Mouse (Mus musculus) layer of hippocampus, postnatal 25 days (tissue): ENCODE measurements around the gene Tpra1. TPM values are rescaled to one million over a fixed set of nuclear protein-coding genes. Genes with fewer than 3 reads are reported as not detected.

ENCODE experiments used
- DNase-seq, 2 experiments: peaks; one replicate each; pipeline ENCODE4 v3.0.0; 2022; ENCODE audit warnings: mixed read lengths in 2 of 2, low spot score in 1 of 2; ENCODE audit errors: extremely low spot score in 1 of 2
- total RNA-seq, 2 experiments: library from RNA; stranded (reverse); gene quantifications; 2 replicates each; pipeline ENCODE4 v1.2.3; 2021

Tpra1 gene
- total RNA-seq, 2 experiments from 2014 or later: 35.1 to 45.1 TPM

DNA sequence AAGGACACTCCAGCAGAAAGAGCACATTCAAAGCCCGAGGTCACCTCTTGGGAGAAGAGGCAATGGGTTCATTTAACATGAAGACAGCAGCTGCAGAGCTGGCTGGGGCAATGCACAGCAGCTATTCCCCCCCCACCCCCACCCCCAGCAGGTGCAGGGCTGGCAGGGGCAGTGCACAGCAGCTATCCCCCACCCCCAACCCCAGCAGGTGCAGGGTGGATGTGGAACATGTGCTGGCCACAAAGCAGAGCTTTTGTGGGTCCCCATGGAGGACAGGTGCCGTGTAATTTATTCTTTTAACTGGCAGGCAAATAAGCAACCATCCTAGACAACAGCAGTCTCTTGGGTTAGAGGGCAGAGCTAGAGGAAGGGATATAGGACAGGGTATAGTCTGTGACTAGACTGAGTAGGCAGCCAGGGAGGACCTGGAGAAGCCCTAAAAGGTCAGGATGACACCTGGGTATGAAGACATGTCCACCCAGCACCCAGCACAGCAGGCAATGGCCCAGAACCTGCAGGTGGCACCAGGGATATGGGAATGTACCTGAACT, 15.6 kb upstream of the Tpra1 start:
- no peak for DNase-seq

DNA sequence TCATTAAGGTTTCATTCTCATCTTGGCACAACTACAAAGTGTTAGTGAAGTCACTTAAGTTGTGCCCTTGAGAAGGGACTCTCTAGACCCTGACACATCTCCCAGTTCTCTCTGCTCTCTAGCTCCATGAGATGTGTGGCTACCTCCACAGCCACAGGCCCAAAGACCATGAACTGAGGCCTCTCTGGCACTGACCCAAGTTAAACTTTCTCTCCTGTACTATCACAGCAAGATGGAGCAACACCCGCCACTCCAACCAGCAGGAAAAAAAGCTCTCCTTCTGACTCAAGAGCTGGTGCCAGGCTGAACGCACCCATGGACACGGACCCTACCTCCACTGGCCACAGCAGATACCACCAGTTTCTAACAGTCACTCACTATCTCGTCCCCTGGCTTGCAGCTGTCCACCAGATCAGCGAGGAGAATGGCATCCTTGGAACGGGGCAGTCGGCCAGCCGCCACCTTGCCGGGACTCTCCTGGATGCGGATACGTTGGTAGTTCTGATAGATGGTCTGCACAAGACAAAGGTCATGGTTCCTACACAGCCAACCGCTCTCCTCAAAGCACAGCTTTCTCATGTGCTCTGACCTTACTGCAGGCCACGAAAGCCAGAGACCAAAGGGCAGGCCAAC, 12.5 kb upstream of the Tpra1 start:
- DNase-seq: no peak

DNA sequence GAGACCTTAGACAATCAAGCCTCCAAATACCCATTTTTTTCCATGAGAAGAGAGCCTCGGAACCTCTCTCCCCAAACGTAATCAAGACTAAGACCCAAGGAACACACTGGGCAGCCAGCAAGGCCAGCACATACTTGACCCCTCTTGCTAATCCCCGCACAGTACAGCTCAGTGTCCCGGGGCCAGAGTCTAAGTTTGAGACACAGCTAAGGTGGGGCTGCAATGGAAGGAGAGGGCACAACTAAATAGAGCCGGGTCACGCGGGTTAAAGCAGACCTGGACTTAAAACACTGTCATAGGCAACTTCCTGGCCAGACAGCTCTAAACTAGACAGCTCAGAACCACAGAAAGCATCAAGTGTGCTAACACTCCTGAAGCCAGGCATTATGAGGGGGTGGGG, 11.2 kb upstream of the Tpra1 start:
- DNase-seq: no peak

DNA sequence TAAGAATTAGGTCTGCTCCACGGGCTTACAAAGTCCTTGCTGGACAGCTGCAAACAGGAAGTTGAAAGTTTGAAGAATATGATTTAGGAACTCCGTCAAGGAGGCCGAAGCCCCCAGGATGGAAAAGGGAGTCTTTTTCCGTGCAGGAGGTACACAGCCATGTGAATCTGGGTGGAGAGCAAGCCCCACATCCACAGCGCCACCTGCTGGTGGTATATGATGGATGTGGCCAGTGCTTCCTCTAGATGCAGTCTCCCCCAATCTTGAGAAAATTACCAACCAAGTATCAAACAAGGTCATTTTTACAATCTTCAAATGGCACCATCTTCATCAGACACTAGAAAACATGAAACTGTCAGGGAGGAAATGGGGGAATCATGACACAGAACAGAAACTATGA, 8.5 kb upstream of the Tpra1 start:
- DNase-seq: peak in 1 of 2 experiments; percentile 79

DNA sequence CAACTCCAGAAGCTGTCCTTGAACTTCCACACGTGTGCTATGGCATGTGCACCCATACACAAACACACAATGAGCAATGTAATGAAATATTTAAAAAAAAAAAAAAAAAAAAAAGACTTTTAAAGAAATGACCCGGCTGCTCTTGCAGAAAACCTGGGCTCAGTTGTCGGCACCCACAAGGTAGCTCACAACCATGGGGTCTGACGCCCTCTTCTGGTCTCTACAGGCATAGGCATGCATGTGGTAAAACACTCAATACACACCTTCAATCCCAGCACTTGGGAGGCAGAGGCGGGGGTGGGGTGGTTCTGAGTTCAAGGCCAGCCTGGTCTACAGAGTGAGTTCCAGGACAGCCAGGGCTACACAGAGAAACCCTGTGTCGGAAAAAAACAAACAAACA, 6.1 kb upstream of the Tpra1 start:
- DNase-seq: no peak

DNA sequence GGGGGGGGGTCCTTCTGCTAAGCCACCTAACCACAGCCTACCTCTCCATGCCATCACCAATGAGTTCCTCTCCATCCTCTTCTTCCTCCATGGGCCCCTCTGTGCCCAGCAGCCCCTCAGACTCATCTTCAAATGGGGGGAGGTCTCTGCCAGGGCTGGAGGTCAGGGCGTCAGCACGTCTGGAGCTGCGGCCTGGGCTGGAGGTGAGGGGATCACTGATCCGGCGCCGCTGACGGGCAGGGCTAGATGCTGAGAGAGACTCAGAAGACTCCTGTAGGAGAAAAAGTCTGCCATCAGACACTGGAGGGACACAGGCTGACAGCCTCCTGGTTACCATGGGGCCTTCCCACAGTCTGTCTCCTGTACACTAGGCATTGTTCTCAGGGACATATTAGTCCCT, 4.8 kb upstream of the Tpra1 start:
- DNase-seq: no peak

DNA sequence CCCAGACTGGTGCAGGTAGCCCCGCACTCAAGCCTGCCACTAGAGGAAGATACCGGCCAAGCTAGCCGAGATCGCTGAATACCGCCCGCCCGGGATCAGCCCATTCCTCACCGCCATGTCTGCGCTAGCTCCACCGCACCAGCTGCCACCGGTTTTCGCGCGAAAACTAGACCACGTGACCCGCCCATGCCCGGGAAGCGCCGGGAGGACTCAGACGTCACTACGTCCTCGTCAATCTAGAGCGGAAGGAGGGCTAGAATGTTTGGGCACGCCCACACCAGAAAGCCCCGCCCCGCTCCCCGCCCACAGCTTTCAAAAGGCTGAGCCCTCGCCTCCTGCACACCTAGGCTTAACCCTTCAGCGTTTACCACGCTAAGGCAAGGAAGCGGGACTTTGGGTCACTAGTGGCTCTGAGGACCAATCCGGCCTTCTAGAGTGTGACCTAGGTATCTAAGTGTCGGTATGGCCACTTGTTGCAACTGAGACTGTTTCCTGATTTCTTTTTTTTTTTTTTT, 3.5 kb upstream of the Tpra1 start, which contains the start of gene Mcm2:
Gene Mcm2, minus strand, starts transcription at position 247 of the 515 bp plus-strand sequence.
- peak; percentile 76 to 82 for DNase-seq

DNA sequence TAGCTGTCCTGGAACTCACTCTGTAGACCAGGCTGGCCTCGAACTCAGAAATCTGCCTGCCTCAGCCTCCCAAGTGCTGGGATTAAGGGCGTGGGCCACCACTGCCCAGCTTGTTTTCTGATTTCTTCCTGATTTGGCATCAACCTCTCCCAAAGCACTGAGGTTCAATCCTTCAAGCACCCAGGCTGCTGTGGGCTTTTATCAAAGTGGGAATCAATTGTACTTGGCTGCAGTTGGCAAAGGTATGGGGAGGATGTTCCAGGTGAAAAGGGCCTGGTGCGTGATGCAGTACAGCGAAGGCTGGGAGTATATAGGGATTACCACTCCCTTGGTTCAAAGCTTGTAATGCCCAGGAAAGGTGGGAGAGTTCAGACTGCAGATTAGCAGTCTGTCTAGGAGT, 3.0 kb upstream of the Tpra1 start:
- no peak for DNase-seq

DNA sequence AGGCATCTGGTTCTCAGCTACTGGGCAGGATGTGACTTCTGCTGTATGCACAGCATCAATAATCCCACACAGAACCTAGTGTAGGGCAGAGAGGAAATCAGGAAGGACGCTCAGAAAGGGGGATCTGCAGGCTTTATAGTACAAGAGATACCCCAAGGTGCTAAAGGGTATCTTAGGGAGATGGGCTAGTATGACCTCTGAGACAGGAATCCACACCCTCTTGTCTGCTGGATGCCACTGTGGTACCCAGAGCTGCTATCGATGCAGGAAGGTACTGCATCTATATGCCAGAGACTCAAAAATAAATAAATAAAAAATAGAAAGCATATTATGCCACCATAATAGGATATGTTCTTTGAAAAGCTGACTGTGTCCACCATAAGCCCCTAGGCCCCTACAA, 2.4 kb upstream of the Tpra1 start:
- DNase-seq: no peak

DNA sequence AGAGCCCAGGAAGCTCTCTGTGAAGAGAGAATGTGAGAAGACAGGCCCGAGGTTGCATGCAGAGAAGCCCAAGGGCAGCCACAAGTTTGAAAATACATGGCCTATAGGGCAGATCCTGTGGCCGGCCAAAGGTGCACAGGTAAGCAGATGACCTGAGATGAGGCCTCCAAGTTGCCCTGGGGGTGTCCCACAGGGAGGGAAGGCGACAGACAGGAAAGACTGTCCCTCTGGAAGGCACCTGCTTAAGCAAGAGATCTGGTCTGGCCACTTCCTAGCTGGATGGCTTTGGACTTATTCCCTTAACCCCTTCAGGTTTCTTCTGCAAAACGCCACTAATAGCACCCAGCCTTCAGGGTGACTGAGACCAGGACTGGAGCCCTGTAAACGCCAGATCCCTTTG, 580 bp upstream of the Tpra1 start:
- no peak for DNase-seq

DNA sequence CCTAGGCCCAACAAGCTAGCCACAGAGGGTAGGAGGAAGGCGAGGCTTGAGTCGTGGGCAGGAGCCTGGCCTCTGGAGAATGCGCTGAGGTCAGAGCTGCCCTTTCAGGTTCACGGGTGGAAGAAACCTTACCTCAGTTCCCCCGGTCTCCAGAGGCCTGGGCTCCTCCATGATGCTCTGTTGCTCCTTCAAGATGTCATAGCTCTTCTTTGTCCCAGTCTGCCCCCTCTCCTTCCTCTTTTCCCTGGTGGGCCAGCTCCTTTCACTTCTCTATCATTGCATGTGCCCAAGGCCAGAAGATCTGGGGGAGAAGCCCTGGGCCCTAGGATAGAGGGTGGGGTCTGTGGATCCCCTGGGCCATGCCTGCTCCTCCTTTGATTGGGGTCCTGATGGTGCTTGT, 1.7 kb downstream of the Tpra1 start:
- no peak for DNase-seq

DNA sequence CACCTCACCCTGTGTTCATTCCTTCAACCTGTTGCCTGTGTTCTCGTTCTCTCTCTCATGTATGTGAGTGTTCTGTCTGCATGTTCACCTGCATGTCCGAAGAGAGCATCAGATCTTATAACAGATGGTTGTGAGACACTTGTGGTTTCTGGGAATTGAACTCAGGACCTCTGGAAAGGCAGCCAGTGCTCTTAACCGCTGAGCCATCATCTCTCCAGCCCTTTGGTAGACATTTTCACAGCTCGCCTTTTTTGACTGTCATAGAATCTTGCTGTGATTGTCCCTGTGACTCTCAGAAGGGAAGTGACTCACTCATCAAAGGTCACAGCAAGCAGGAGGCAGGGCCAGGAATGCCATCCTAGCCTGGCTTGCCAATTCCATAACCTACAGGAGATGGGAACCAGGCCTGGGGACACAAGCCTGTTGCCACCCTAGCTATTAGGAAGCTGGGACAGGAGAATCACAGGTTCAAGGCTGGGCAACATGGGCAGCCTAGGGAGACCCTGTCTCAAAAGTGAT, 2.5 kb downstream of the Tpra1 start:
- DNase-seq: no peak

DNA sequence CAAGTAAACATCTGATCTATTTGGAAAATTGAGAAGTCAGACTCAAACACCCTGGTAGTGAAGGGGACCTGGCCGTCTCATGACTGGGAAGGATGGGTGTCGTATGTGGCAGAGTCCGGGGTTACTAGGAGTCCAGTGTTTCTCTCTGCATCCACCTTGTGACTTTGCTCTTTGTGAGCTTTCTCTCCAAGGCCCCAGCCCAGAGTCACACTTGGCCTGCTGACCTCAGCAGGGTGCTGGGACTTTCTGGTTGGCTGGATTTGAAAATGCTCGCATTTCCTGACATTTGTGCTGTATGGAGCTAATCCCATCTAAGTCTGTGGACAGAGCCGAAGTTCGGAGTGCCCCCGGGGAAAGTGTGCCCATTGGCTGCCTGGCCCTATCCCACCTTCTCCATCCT, 3.0 kb downstream of the Tpra1 start:
- no peak for DNase-seq

DNA sequence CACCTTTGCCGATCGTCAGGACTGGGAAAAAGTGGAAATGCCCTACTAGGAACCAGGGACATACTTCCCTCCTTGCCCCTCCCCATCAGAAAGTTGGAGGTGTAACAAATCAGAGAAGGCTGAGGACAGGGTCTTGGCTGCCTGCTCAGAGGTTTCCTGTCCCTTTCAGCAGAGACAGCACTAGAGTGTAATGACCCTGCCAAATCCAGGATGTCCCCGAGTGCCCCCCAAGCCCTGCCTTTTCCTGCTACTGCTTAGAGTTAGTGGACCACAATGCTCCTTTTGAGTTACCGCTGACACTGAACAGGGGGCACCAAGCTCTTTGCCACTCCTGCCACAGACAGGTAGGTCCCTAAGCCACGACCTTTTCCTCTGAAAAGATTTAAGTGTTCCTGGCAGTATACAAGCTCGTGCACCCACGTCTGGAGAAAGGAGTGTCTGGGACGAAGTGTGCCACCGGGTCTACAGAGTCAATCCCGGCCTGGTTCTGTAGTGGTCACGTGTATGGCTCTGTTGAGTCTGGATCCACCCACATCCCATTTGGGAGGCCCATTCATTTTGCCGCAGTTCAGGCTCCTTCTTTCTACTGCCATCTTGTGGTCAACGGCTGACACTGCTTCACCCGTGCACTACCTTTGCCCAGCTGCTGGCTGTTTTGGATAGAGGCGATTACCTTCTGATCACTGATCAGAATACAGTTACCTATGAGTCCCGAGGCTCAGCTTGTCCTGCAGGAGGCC, 4.5 kb downstream of the Tpra1 start:
- DNase-seq: no peak

DNA sequence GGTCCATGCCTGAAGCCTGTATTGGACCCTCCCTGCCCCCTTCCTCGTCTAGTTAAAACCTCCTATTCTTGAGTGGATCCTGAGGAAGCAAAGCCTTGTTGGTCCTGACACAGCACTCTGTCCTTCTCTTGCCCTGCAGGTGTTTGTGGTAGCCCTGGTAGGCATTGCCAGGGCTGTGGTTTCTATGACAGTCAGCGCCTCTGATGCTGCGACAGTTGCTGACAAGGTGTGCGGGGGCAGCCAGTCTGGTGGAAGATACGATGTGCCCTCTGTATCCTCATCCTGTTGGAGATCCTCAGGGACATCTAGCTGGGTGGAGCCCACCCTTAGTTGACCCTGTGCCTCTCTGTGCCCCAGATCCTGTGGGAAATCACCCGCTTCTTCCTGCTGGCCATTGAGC, 7.1 kb downstream of the Tpra1 start:
- no peak for DNase-seq

DNA sequence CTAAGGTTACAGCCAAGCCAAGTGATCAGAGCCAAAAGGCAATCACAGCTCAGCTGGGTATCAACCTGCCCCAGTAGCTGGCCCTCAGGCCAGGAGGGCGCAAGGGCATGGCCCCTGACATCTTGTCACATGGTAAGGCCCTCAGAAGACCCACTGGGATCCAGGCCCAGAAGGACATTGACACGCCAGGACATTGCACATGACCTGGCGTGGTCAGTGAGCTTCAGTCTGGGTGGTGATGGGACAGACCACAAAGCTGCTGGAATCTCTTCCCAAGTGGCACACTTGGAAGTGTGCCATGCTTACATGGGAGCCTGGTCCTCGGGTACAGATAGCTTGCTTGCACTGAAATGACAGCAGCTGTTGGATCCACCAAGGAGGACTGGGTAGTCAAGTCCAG, 11.0 kb downstream of the Tpra1 start:
- DNase-seq: no peak

DNA sequence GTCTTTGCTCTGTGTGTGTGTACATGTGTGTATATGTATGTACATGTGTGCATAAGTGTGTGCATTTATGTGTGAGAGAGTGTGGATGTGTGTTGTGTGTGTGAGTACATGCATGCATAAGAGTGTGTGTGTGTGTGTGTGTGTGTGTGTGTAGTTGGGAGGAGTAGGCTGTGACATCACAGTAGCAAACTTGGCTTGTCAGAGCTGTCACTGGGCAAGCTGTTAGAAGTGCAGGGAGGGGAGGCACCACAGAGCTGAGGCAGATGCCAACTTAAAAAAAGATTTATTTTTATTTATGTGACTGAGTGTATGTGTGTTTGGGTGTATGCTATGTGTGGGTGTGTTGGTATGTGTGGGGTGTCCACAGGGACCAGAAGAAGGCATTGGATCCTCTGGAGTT, 11.4 kb downstream of the Tpra1 start:
- DNase-seq: no peak

DNA sequence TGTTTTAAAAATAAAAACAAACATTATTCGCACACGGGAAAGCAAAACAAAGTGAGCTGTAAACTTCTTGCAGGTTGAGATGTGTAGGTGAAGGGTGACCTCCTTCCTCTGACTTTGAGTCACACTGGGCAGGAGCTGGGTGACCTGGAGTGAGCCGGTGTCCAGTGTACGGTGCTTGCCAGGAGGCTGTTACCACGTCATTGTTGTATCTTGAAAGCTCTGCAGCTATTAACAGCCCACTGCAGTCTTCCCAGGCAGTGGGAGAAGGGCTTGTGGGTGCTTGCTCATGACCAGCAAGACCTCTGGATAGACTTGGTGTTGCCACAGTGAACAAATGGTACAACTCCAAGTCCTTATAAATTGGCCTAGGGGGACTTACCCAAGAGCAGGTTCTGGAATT, 12.7 kb downstream of the Tpra1 start:
- DNase-seq: no peak

DNA sequence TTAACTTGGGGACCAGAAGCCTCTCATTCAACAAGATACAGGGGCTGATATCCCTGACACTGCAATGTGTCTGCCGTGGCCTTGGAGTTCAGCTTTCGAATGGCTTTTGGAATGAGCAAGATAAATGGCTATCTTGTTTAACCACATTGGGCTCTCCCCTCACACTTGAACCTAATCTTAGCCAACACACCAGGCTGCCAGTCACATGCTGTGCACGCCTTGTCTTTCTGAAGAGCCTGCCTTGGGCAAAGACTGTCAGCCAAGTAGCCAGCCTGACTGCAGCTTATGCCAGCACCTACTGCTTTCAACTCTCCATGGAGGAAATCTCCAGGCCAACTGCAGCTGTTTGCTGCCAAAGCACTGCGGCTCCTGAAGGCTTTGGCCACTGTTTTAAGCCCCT, 13.5 kb downstream of the Tpra1 start:
- DNase-seq: no peak

DNA sequence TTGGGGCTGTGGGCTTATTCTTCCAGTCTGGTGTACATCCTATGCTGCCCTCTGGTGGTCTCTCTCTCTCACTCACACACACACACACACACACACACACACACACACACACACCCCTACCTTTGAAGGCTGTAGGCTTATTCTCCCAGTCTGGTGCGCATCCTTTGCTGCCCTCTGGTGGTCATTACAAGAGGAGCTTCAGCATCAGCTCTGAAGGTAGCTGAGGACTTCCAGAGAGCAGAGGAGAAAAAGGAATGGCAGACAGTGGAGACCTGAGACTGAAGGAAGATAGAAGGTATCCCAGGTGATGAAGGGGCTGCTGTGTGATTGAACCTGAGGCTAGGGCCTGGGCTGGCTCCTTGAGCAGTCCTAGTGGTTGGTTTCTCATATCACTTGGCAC, 14.1 kb downstream of the Tpra1 start:
- peak in 1 of 2 experiments; percentile 47 for DNase-seq

DNA sequence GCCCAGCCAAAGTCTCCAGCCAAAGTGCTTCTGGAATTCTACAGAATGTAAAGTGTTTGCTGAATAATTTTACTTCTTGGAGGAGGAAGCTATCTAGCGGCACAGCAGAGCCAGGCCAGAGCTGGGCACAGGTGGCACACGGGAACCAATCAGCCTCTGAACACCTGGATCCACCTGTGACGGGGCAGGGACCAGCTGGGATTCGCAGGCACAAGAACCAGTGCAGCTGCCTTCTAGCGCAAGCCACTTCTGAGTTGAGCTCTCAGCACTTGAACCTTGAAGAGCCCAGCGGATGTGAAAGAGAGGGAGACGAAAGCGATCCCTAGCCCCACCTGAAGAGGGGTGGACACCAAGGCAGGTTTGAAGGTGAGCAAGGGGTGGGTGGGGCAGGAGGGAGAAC, 16.8 kb downstream of the Tpra1 start:
- DNase-seq: no peak
